Mouse (Mus musculus): Measurements from ENCODE around the gene Sema5a. TPM values are rescaled to one million over a fixed set of nuclear protein-coding genes. Genes with fewer than 3 reads are reported as not detected.

The Sema5a gene
- total RNA-seq, 4 experiments from 2014 or later: 4.2 to 8.8 (median 5.5) TPM

DNA sequence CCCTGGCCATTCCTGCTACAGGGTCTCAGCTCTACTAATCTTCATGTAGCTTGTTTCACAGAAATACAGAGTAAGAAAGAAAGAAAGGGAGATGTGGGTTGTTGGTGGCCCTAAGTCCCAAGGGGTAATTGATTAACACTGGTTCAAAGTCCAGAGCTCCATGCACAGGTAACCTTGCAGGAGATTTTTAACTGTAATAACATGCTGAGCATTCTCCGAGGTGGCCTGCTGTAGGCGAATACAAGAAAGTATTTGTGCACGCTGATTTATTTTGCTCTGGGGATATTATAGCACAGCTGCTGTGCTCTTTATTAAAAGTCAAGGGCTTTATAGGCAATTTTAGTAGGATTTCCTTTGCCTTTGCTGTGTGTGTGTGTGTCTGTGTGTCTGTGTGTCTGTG is 393.3 kb downstream of the Sema5a start:
- no peak for DNase-seq (ENCODE audit: low spot score)

DNA sequence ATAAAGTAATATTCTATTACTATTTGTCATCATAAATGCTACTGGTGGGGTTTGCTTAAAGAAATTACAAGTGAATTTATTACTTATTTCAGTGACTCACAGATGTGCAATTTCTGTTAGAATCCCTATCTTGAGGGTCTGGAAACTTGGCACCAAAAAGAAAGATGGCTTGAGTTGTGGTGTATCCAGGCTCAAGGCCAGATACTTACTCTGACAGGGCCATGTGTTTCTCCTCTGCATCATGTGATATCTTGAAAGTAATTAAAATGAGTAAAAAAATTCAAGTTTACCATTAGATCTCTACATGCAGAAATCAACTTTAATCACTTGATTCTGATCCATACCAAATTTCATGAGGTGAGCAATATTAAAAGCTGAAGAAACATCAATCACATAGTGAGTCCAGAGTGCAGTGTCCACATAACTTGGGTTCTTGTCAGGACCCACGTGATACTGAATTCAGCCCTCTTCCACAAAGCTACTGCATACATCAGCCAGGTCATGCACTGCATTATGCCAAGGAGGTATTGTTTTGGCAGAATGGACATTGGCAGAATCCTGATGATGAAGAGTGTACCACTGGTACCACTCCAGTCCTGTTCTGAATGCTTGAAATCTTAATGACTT is 402.6 kb downstream of the Sema5a start:
- DNase-seq (ENCODE audit: low spot score): no peak

DNA sequence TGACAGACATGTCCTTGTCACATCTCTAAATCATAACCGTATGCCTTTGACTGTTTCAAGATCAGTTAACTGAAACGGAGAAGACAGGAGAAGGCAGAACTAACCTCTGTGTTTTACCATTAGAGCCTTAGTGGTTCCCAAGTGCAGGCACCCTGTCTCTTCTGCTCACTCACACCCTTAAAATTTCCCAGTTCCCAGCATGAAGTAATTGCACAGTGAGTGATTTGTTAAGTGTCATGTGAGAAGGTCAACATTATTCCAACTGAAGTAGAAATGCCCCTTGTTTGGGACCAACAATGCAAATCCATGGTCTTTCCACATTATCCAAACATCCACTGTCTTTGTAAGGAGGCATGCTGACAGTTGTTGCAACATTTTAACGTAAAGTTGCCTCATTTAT is 409.4 kb downstream of the Sema5a start:
- no peak for DNase-seq (ENCODE audit: low spot score)

DNA sequence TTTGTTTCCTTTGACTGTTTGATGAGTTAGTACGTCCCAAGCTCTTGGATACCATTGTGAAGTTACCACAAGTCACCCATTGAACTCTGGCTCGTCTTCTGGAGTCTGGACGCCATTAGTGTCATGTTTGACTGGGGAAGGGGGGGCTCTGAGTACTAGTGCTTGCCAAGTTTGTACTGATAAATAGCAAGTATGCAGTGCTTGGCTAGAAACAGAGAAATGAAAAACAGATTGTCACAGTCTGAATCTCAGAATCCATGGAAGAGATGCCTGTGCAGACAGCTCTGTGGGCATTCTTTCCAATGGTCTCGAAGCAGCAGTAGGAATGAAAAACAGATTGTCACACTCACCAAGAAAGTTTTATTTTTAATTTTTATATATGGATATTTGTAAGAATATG is 411.4 kb downstream of the Sema5a start:
- DNase-seq (ENCODE audit: low spot score): no peak

DNA sequence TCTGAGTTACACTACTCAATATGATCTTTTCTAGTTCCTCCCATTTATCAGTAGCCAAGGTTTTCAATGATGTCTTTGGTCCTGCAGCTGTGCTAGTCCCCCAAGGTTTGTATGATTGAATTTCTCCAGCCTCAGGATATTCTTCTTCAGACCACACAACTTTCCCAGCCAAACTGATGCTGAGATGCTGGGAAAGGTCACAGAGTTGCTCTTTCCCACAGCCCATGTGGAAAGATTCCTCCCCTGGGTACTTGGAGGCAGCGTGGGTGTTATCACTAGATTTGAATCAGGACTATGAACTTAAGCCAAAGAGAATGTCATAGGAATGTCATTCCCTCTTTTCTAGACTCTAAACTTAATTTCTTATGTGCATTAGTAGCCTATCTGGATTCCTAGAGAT is 431.8 kb downstream of the Sema5a start:
- peak; percentile 25 for DNase-seq (ENCODE audit: low spot score)

DNA sequence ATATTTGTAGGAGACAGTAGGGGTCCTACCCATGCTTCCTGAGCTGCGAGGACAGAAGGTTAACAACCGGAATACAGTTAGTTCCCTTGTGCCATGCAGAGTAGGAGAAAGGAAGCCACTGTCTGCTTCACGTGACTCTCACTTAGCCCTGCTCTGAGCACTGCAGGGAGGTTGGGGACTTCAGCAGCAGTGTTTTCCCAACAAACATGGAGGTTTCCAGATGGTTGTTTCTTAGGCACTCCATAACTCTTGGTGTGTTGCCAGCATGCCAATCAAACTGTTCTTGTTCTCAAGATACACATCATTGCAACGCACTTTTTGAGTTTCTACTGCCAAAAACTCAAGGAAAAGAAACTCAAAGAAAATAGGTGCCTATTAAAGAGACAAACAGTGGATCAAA is 440.5 kb downstream of the Sema5a start:
- DNase-seq (ENCODE audit: low spot score): no peak

DNA sequence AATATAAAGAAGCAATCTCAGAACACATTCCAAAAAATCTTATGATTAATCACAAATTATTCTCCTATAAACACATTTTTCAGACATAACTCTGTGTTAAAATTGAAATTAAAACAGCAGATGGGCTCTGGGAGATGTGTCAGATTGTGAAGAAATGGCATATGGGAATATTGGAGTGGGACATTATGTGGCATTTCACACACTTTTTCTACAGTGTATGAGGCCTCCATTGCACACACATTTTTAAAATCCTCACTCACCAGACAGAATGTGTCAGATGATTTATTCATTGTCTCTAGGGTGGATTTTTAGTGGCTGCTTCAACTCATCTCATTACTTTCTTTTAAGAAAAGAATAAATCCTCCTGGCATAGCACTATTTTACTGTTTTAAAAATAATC is 446.4 kb downstream of the Sema5a start:
- no peak for DNase-seq (ENCODE audit: low spot score)

DNA sequence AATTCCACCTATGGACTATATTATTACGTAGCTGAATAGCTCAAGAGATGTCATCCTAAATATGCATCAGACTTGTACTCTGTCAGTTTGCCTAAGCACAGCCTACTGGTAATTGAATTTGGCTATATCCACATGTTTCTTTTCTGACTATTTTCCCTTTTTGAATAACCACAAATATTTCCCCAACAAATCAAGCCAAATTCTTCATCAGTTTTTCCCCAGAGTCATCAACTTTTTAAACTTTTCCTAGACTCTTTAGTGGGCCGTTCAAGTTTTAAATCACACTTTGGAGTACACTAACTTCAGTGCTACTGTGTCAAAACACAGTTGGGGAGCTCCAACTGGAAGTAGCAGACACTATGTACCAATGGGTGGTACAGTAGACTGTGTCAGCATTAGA is 448.4 kb downstream of the Sema5a start:
- peak; percentile 6 for DNase-seq (ENCODE audit: low spot score)

DNA sequence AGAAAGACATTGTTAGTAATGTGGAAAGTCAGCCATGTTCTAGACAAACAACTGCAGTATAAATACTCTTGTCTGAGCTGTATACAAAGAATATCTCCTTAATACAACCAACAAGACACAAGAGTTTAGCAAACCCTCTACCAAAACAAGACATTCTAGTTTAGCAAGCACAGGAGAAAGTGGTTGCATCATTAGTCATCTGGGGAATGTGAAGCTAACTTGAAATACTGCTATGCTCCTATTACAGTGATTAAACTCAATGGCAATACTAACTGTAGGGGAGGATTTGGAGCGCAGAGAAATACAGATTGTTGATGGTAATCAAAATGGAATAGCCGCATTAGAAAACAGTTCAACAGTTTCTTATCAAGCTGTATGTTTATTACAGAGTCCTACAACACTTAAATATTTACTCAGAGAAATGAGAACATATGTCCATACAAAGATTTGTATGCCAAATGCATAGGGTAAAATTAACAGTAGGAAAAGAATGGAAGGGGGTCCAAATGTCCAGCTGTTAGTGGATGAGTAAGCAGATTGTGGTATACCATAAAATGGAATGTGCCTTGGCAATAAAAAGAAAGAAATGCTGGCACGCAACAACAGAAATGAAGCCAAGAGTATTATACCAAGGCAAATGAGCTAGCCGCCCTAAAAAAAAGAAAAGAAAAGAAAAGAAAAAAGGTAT is 472.8 kb downstream of the Sema5a start:
- no peak for DNase-seq (ENCODE audit: low spot score)

DNA sequence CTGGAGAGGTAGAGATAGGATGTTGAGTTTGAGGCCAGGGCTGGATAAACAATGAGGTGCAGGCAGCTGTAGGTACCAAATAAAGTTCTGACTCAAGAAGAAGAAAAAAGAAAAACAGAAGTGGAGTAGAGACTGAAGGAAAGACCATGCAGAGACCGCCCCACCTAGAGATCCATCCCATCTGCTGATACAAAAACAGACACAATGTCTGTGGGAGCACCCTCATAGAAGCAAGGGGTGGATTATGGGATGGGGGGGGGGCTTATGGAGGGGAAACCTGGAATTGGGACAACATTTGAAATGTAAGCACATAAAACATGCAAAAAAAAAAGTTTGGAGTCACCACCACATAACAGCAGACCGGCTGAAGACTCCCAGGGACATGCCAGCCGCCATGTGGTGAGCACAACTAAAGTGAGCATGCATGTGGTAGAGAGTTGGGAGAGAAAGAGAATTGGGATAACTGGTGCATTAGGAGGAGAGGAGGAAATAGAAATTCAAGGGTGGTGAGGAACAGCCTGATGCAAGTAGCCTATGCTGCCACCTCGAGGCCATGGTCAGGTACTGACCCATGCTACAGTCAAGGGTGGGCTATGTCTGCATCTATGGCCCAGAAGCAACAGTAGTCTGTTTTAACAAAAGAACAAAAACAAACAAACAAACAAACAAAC is 473.8 kb downstream of the Sema5a start:
- peak; percentile 31 for DNase-seq (ENCODE audit: low spot score)

DNA sequence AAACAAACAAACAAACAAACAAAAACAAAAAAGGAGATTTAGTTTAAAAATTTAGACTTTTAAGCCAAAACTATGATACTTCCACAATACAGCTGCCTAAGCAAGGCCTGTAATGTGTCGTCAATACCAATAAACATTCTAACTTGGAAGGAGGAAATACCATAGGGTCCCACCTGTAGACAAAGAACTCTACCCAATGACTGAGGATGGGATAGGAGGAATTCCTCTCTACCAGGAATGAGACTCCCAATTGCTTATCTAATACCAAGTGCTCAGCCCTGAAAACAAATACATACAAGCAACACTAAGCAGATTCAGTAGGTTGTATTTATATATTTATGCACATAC is 474.3 kb downstream of the Sema5a start:
- no peak for DNase-seq (ENCODE audit: low spot score)

DNA sequence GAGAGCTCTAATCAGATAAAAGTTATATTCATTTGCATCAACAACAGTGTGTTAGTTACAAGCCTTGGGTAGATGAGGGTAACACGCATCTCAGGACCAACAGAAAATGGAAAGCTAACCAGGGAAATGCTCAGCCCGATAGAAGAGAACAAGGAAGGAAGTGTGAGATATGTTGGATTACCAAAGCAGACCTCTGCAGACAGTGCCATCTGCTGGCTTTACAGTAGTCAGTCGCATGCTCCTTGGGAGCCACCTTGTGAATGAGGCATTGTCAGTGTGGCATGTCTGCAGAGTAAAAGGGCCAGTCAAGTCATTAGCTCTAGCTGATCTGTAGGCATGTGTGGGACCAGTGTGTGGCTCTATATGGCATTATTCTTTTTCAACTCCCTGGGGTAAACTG is 486.2 kb downstream of the Sema5a start:
- DNase-seq (ENCODE audit: low spot score): no peak

Other genes starting within 250 kb of the Sema5a start
- gene Tas2r119, start 67.5 kb upstream of the Sema5a start, total RNA-seq (2022): not detected